Mouse (Mus musculus) lung, adult 2 months (tissue): ENCODE data around the gene Pcna.

Experiments
- CTCF ChIP-seq: fragments of 200-500 bp; IDR thresholded peaks from 2 replicates; pipeline ENCODE4 v1.5.1; 2011; ENCODE audit warnings: mild to moderate bottlenecking, low read length, control low read depth; ENCODE audit not compliant: insufficient read depth
- POLR2A ChIP-seq: fragments of 200-500 bp; IDR thresholded peaks from 2 replicates; pipeline ENCODE4 v1.6.1; 2011; ENCODE audit warnings: low read depth, mild to moderate bottlenecking, control low read depth, low read length, borderline replicate concordance; ENCODE audit errors: extremely low read depth

- TF ChIP-seq CTCF = no peak
- no peak for TF ChIP-seq POLR2A
Observed at GRCm38 (mm10) chr2:132266086-132266485, 13.0 kb upstream of the Pcna start.
